Mouse (Mus musculus): ENCODE measurements around the gene Igfbp2. TPM values are rescaled to one million over a fixed set of nuclear protein-coding genes. Genes with fewer than 3 reads are reported as not detected.

The Igfbp2 gene
- total and polyA plus RNA-seq, 2 experiments from 2014 or later = 10.2 to 140 TPM

DNA sequence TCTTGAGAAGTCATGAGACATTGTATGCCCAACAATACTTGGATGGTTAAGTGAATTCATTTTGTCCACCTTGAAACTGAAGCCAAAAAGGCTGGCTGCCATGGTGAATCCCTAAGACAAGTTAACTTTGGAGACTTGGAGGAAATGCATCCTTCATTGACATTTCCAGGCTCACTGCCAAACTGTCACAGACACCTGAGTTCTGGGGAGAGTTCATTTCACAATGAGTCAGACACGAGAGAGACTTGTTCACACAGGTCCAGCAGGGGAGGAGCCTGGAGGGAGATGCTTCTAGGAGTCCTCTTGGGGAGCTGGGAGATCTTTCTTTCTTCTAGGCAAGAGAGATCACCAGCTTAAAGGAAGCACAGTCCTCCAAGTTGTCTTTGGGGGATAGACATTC is 63.6 kb downstream of the Igfbp2 start:
- H3K4me2 ChIP-seq (ENCODE audit: low read depth, low read length) = no peak overlapping the region
- no peaks in the 10 kb centered on the region for H3K36me3 ChIP-seq (replicated peaks; ENCODE audit: control insufficient read depth, insufficient read depth, low read length)
- H3K27me3 ChIP-seq (ENCODE audit: control insufficient read depth, insufficient read depth, low read length) = no peaks in the 10 kb centered on the region
- no peak overlapping the region for H3K9ac ChIP-seq (replicated peaks; ENCODE audit: low read depth, low read length)
- H3K4me1 ChIP-seq (ENCODE audit: control insufficient read depth, insufficient read depth) = no peaks in the 10 kb centered on the region
- H3K27ac ChIP-seq (ENCODE audit: low read depth) = no peak overlapping the region
- WGBS = 13% methylated on average over 1 of the region's 1 CpGs
- DNase-seq (ENCODE audit: low spot score) (no peak), ATAC-seq (ENCODE audit: insufficient read depth, low read depth) (no peak)
- H3K4me3 ChIP-seq (ENCODE audit: low read depth, low read length) = no peak overlapping the region
- TF ChIP-seq CTCF (IDR thresholded peaks at IDR 0.05; ENCODE audit: low read depth) = no peak
- no peak for TF ChIP-seq EP300 (IDR thresholded peaks at IDR 0.05; ENCODE audit: low read depth)
- H3K9me3 ChIP-seq (replicated peaks; ENCODE audit: control insufficient read depth, low read length) = no peaks in the 10 kb centered on the region

DNA sequence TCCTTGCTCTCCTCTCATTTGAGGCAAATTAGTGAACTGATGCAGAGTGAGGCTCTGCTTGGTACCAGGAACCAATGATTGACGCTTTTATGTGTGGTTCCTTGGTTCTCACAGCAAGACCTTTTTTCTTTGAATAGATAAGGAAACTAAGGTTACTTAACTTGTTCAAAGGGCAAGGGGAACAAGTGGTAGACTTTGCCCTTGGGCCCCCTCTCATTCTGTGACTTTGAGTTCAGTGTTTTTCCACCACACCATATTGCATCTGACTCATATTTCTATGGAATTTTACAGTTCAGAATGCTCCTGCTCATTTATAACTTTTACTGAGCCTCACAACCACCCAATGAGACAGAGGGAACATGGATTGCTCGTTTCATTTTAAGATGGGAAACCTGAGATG is 71.5 kb downstream of the Igfbp2 start:
- TF ChIP-seq CTCF (IDR thresholded peaks at IDR 0.05; ENCODE audit: low read depth) (no peak), EP300 (IDR thresholded peaks at IDR 0.05; ENCODE audit: low read depth) (no peak)
- H3K27me3 ChIP-seq (ENCODE audit: control insufficient read depth, insufficient read depth, low read length) = no peaks in the 10 kb centered on the region
- H3K9me3 ChIP-seq (replicated peaks; ENCODE audit: control insufficient read depth, low read length) = no peaks in the 10 kb centered on the region
- no peak overlapping the region for H3K27ac ChIP-seq (ENCODE audit: low read depth)
- no peaks in the 10 kb centered on the region for H3K4me1 ChIP-seq (ENCODE audit: control insufficient read depth, insufficient read depth)
- ATAC-seq (ENCODE audit: insufficient read depth, low read depth) = no peak
- DNase-seq (ENCODE audit: low spot score) = no peak
- no peak overlapping the region for H3K9ac ChIP-seq (replicated peaks; ENCODE audit: low read depth, low read length)
- no peaks in the 10 kb centered on the region for H3K36me3 ChIP-seq (replicated peaks; ENCODE audit: control insufficient read depth, insufficient read depth, low read length)
- no peak overlapping the region for H3K4me2 ChIP-seq (ENCODE audit: low read depth, low read length)
- no peak overlapping the region for H3K4me3 ChIP-seq (ENCODE audit: low read depth, low read length)
- 73% methylated on average over 2 of the region's 2 CpGs for WGBS

Other genes starting within 250 kb of the Igfbp2 start
- 31.9 and 36.7 TPM in 2 replicates for gene Smarcal1, start 241.3 kb upstream of the Igfbp2 start, total RNA-seq (2014; rRNA removed; ENCODE audit: low replicate concordance)
- 9.8 and 11.0 TPM in 2 replicates for gene Smarcal1, start 241.3 kb upstream of the Igfbp2 start, polyA plus RNA-seq (2015; fragmentation: Nextera tagmentation; extraction: Ambion mirVana)
- gene Ankar, start 123.9 kb upstream of the Igfbp2 start, total RNA-seq (2014; rRNA removed; ENCODE audit: low replicate concordance) = not detected in 2 replicates
- not detected in 2 replicates for gene Ankar, start 123.9 kb upstream of the Igfbp2 start, polyA plus RNA-seq (2015; fragmentation: Nextera tagmentation; extraction: Ambion mirVana)
- gene Rpl37a, start 113.2 kb upstream of the Igfbp2 start, total RNA-seq (2014; rRNA removed; ENCODE audit: low replicate concordance) = 412 and 421 TPM in 2 replicates
- 1,097 and 1,169 TPM in 2 replicates for gene Rpl37a, start 113.2 kb upstream of the Igfbp2 start, polyA plus RNA-seq (2015; fragmentation: Nextera tagmentation; extraction: Ambion mirVana)
- gene Igfbp5, start 50.4 kb downstream of the Igfbp2 start, total RNA-seq (2014; rRNA removed; ENCODE audit: low replicate concordance) = 147 and 170 TPM in 2 replicates
- 50.8 and 55.4 TPM in 2 replicates for gene Igfbp5, start 50.4 kb downstream of the Igfbp2 start, polyA plus RNA-seq (2015; fragmentation: Nextera tagmentation; extraction: Ambion mirVana)
- not detected in 2 replicates for gene Tnp1, start 191.4 kb downstream of the Igfbp2 start, total RNA-seq (2014; rRNA removed; ENCODE audit: low replicate concordance)
- gene Tnp1, start 191.4 kb downstream of the Igfbp2 start, polyA plus RNA-seq (2015; fragmentation: Nextera tagmentation; extraction: Ambion mirVana) = not detected in 2 replicates